Mouse (Mus musculus) liver, embryonic 14.5 days (tissue): Measurements from ENCODE around the gene Gmpr.

Experiments used
- CTCF ChIP-seq: IDR thresholded peaks from 2 replicates; pipeline ENCODE4 v1.5.1; 2016; ENCODE audit warnings: antibody characterized with exemption, low read depth, control low read depth
- EP300 ChIP-seq: IDR thresholded peaks from 2 replicates; pipeline ENCODE4 v1.6.1; 2016; ENCODE audit warnings: antibody characterized with exemption, low read depth

DNA sequence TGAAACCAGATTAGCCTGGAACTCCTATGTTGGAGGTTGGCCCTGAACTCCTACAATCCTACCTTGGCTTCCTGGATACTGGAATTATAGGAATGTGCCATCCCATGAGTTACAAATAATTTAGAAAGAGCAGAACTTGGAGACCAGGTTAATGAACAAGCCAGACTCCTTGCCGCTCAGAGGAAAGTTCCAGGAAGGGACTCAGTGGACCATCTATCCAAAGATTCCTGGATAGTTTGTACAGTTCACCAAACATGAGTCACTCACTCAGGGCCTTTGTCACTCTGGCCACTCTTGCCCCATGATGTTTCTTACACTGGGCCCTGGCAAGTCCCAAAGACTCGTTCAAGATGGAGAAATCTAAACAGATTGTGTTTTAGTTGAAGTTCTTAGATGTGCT is 24.0 kb upstream of the Gmpr start:
- no peak for TF ChIP-seq CTCF
- no peak for TF ChIP-seq EP300
